Mouse (Mus musculus) ES-Bruce4 (cell line): ENCODE results near the gene Ift46.
"Not testable (repeated sequence)": the region's sequence is repeated elsewhere in the genome, so short reads cannot be mapped to it uniquely, and the experiment has no call there.

ENCODE experiments used
- CTCF ChIP-seq: IDR thresholded peaks from one replicate; pipeline ENCODE4 v1.8.1; 2011; ENCODE audit warnings: low read depth, low read length
- POLR2A ChIP-seq: IDR thresholded peaks from one replicate; pipeline ENCODE4 v1.8.1; 2011; ENCODE audit warnings: low read length; ENCODE audit not compliant: insufficient read depth

DNA sequence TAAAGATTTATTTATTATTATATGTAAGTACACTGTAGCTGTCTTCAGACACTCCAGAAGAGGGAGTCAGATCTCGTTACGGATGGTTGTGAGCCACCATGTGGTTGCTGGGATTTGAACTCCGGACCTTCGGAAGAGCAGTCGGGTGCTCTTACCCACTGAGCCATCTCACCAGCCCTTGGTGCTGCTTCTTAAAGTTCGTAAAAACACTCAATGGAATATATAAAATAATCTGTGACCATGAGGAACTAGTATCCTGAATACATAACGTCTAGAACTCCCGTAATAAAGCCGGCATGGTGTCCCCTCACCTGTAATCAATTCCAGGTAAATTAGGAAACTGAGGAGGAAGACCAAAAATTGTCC, 304 bp downstream of the Ift46 start:
- not testable (repeated sequence) for TF ChIP-seq POLR2A, CTCF
